In genomic region chr6:5156541-5157425, GRCm38 (mm10) we compare ENCODE assay signal across 17 mouse cellular contexts. TPM values are rescaled to one million over a fixed set of nuclear protein-coding genes. Genes with fewer than 3 reads are reported as not detected.
A peak's percentile ranks its signal among the peaks of the same experiment; 100 is the strongest.
DNase-seq lines count a peak whose midpoint lies in the region; ATAC-seq lines count a peak whose summit lies in the region.
"Had no signal": no experiment of that assay in that cellular context is flagged by ENCODE, and none has a peak within 500 bp of the region (broad histone marks: within the 10 kb centered on the region; RNA-seq: fewer than 3 reads in every experiment).

No protein-coding gene starts in this region.

- H3K27ac ChIP-seq in embryonic facial prominence, embryonic 14.5 days (replicated peaks; ENCODE audit: low read depth, low read length): 0 out of 2 replicates have a peak overlapping the region, but pooled peaks have one; percentile 16
- H3K27ac ChIP-seq in embryonic facial prominence, embryonic 10.5 days (replicated peaks): no peak overlapping the region
- peak overlapping the region; percentile 67 for H3K27ac ChIP-seq in kidney, embryonic 15.5 days
- H3K27ac ChIP-seq in liver, embryonic 15.5 days (replicated peaks): peak overlapping the region; percentile 95
- H3K27ac ChIP-seq in limb, embryonic 10.5 days: no peak overlapping the region
- H3K27ac ChIP-seq: hindbrain, embryonic 13.5 days; midbrain, embryonic 15.5 days; neural tube, embryonic 13.5 days had no signal

- WGBS in embryonic facial prominence, embryonic 14.5 days: 85% methylated on average over 6 of the region's 6 CpGs
- WGBS in embryonic facial prominence, embryonic 10.5 days: 87% methylated on average over 6 of the region's 6 CpGs
- 81% methylated on average over 6 of the region's 6 CpGs for WGBS in kidney, embryonic 15.5 days
- WGBS in liver, embryonic 15.5 days (ENCODE audit: insufficient replicate concordance): 20% methylated on average over 6 of the region's 6 CpGs
- WGBS in limb, embryonic 10.5 days: 86% methylated on average over 6 of the region's 6 CpGs

- H3K4me2 ChIP-seq in embryonic facial prominence, embryonic 14.5 days (ENCODE audit: low read depth, low read length): no peak overlapping the region
- H3K4me2 ChIP-seq in kidney, embryonic 15.5 days: no peak overlapping the region
- H3K4me2 ChIP-seq in liver, embryonic 15.5 days: peak overlapping the region; percentile 61
- H3K4me2 ChIP-seq: hindbrain, embryonic 13.5 days; midbrain, embryonic 15.5 days; neural tube, embryonic 13.5 days had no signal

- H3K9ac ChIP-seq in embryonic facial prominence, embryonic 14.5 days (ENCODE audit: low read depth, low read length): no peak overlapping the region
- no peak overlapping the region for H3K9ac ChIP-seq in kidney, embryonic 15.5 days
- H3K9ac ChIP-seq in liver, embryonic 15.5 days: no peak overlapping the region
- H3K9ac ChIP-seq: hindbrain, embryonic 13.5 days; midbrain, embryonic 15.5 days; neural tube, embryonic 13.5 days had no signal

- no peaks in the 10 kb centered on the region for H3K9me3 ChIP-seq in embryonic facial prominence, embryonic 14.5 days (ENCODE audit: control insufficient read depth, low read length)
- no peaks in the 10 kb centered on the region for H3K9me3 ChIP-seq in embryonic facial prominence, embryonic 10.5 days
- H3K9me3 ChIP-seq in kidney, embryonic 15.5 days (replicated peaks): no peaks in the 10 kb centered on the region
- no peaks in the 10 kb centered on the region for H3K9me3 ChIP-seq in liver, embryonic 15.5 days (replicated peaks)
- no peaks in the 10 kb centered on the region for H3K9me3 ChIP-seq in limb, embryonic 10.5 days (replicated peaks)
- H3K9me3 ChIP-seq: hindbrain, embryonic 13.5 days; midbrain, embryonic 15.5 days; neural tube, embryonic 13.5 days had no signal

- H3K36me3 ChIP-seq in embryonic facial prominence, embryonic 14.5 days (ENCODE audit: control insufficient read depth, insufficient read depth, low read length): peaks cover 29% of the 10 kb centered on the region
- H3K36me3 ChIP-seq in embryonic facial prominence, embryonic 10.5 days (replicated peaks): peaks cover 26% of the 10 kb centered on the region
- H3K36me3 ChIP-seq in kidney, embryonic 15.5 days: peaks cover 30% of the 10 kb centered on the region
- no peaks in the 10 kb centered on the region for H3K36me3 ChIP-seq in liver, embryonic 15.5 days (replicated peaks)
- H3K36me3 ChIP-seq in limb, embryonic 10.5 days: peaks cover 48% of the 10 kb centered on the region

- intact Hi-C loops in gastrocnemius, postnatal 36 days (cut with DNase I): no loop called here

- no peaks in the 10 kb centered on the region for H3K4me1 ChIP-seq in embryonic facial prominence, embryonic 14.5 days (ENCODE audit: control insufficient read depth, insufficient read depth, low read length)
- no peaks in the 10 kb centered on the region for H3K4me1 ChIP-seq in embryonic facial prominence, embryonic 10.5 days
- H3K4me1 ChIP-seq in kidney, embryonic 15.5 days: peaks cover 6% of the 10 kb centered on the region
- H3K4me1 ChIP-seq in liver, embryonic 15.5 days (replicated peaks): peaks cover 73% of the 10 kb centered on the region
- H3K4me1 ChIP-seq in limb, embryonic 10.5 days: no peaks in the 10 kb centered on the region
- H3K4me1 ChIP-seq: hindbrain, embryonic 13.5 days; midbrain, embryonic 15.5 days; neural tube, embryonic 13.5 days had no signal

- H3K27me3 ChIP-seq in embryonic facial prominence, embryonic 14.5 days (replicated peaks; ENCODE audit: control insufficient read depth, insufficient read depth, low read length): no peaks in the 10 kb centered on the region
- no peaks in the 10 kb centered on the region for H3K27me3 ChIP-seq in embryonic facial prominence, embryonic 10.5 days (replicated peaks; ENCODE audit: low read depth, poor library complexity, severe bottlenecking)
- H3K27me3 ChIP-seq in kidney, embryonic 15.5 days: no peaks in the 10 kb centered on the region
- no peaks in the 10 kb centered on the region for H3K27me3 ChIP-seq in liver, embryonic 15.5 days
- no peaks in the 10 kb centered on the region for H3K27me3 ChIP-seq in limb, embryonic 10.5 days (ENCODE audit: low read depth, poor library complexity, severe bottlenecking)
- H3K27me3 ChIP-seq: hindbrain, embryonic 13.5 days; midbrain, embryonic 15.5 days; neural tube, embryonic 13.5 days had no signal

- ATAC-seq in embryonic facial prominence, embryonic 14.5 days (ENCODE audit: low read depth): no peak
- ATAC-seq in kidney, embryonic 15.5 days (replicated peaks; ENCODE audit: low FRiP score): no peak
- peak; percentile 64 for ATAC-seq in liver, embryonic 15.5 days (ENCODE audit: insufficient read depth)
- ATAC-seq: midbrain, embryonic 15.5 days had no signal

- no peak for DNase-seq in embryonic facial prominence, embryonic 14.5 days (ENCODE audit: low spot score)
- DNase-seq in embryonic facial prominence, embryonic 10.5 days (ENCODE audit: low spot score): no peak
- no peak for DNase-seq in kidney, adult 11 months
- DNase-seq in c-Kit-positive CD71-positive TER-119-positive erythroid progenitor cells, embryonic 14.5 days (ENCODE audit: low spot score): peak; percentile 72
- no peak for DNase-seq in gastrocnemius, postnatal 36 days
- no peak for DNase-seq in limb, embryonic 10.5 days (ENCODE audit: low spot score)
- DNase-seq: cerebellum, adult 2 months; embryo, embryonic 11 days; kidney, adult 2 months; lung, adult 2 months had no signal

- H3K4me3 ChIP-seq in embryonic facial prominence, embryonic 14.5 days (ENCODE audit: low read depth, low read length): no peak overlapping the region
- no peak overlapping the region for H3K4me3 ChIP-seq in embryonic facial prominence, embryonic 10.5 days
- H3K4me3 ChIP-seq in kidney, embryonic 15.5 days (replicated peaks): no peak overlapping the region
- 0 out of 2 replicates have a peak overlapping the region, but pooled peaks have one; percentile 2 for H3K4me3 ChIP-seq in liver, embryonic 15.5 days (replicated peaks)
- H3K4me3 ChIP-seq in limb, embryonic 10.5 days: no peak overlapping the region
- H3K4me3 ChIP-seq: hindbrain, embryonic 13.5 days; midbrain, embryonic 15.5 days; neural tube, embryonic 13.5 days had no signal

RNA-seq across cellular contexts. Expression of gene Pon1, which starts 37.0 kb away (rescaled TPM):
- polyA plus RNA-seq in embryonic facial prominence, embryonic 14.5 days (2014; fragmentation: Nextera tagmentation; extraction: Ambion mirVana): 2.5 and 3.9 TPM in 2 replicates
- polyA plus RNA-seq in embryonic facial prominence, embryonic 10.5 days (2016; fragmentation: Nextera tagmentation; extraction: Ambion mirVana): 0.25 TPM in 1 of 2 replicates, not detected in the other
- not detected in 2 replicates for polyA plus RNA-seq in kidney, embryonic 15.5 days (2015; fragmentation: Nextera tagmentation; extraction: Ambion mirVana)
- polyA plus RNA-seq in liver, embryonic 15.5 days (2015; fragmentation: Nextera tagmentation; extraction: Ambion mirVana): 6.6 and 8.9 TPM in 2 replicates
- under 1 TPM in 1 of 2 experiments, not detected in 1; 0.42 TPM for total RNA-seq in gastrocnemius, postnatal 36 days (2021)
- polyA plus RNA-seq in limb, embryonic 10.5 days (2016; fragmentation: Nextera tagmentation; extraction: Ambion mirVana): 0.10 TPM in 1 of 2 replicates, not detected in the other
- total RNA-seq: layer of hippocampus, adult 18-20 months had no signal
- polyA plus RNA-seq: cerebellum, adult 2 months; neural tube, embryonic 13.5 days; small intestine, adult 2 months had no signal

Comparison
In these comparisons a context has a peak if more than half of its experiments do, and no peak if none do; other contexts are left out.
1. H3K27ac ChIP-seq: peak in embryonic facial prominence, embryonic 14.5 days (single experiment), kidney, embryonic 15.5 days (single experiment) and liver, embryonic 15.5 days (single experiment); none in embryonic facial prominence, embryonic 10.5 days (single experiment) and limb, embryonic 10.5 days (single experiment).